Mouse (Mus musculus) induced T-regulatory cell, adult 2 months (primary cell): ENCODE measurements at regions not wholly inside any gene's neighbourhood (a gene's known extent, or its start where the extent isn't known, plus 50 kb on each side); places are given as distances from the start of the nearest gene placed in this dataset.

Experiments used
- DNase-seq: peaks from one replicate; pipeline ENCODE4 v3.0.0-alpha.2; 2012; ENCODE audit warnings: low read depth

DNA sequence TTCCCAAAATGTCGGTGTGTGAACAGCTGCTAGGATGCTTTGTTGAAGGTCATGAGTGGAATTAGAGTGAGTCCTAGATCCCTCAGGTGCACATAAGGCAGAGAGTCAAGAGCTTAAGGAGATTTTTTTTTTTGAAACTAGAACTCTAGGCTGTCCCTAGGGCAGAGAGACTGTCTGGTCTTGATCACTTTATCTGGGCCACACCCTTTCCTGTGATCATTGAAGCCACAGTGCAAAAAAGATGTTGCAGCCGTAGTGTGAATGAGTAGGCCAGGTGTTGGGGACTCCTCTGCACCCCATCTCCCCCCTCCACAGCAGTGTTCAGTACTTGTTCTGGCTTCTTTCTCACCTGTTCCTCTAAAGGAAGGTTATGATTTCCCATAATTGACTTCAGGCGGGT lies 153.9 kb downstream of the Katnal1 start:
- DNase-seq = peak; percentile 78

DNA sequence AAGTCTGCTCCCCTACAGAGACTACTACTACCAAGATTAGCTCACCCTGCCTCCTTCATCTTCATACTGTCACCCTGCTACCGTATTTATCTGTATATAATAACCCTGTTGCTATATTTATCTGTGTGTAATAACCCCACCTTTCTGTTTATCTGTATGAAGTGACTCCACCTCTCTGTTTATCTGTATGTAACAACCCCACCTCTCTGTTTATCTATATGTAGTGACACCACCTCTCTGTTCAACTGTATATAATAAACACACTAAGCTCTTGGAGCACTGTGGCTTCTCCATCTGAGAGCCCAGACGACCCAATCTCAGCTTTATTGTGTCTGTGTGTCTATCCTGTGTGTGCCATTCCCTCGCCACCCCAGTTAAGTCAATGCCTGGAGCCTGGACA lies 154.7 kb downstream of the Katnal1 start:
- DNase-seq = peak; percentile 55

- peak; percentile 82 for DNase-seq
These were observed 159.7 kb downstream of the Katnal1 start for GRCm38 (mm10) chr5:148769452-148769851.

- no peak for DNase-seq
These were observed 160.8 kb downstream of the Katnal1 start for GRCm38 (mm10) chr5:148768346-148768745.

DNA sequence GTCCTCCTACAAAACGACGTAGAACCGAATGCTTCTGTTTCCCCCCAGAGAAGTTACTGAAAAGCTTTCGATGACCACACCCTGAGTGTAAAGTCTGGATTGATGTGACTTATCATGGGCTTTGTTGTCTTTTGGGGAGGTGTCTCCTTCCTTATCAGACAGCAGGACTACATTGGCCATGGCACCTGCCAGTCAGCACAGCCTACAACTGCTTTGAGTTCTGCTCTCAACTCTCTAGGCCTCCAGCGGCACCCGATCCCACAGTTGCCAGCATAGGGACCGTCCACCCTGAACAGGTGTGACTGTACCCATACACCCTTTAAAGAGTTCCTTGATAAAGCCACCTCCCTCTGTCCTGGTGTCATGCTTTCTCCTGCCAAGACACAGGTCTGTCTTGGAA lies 163.1 kb downstream of the Katnal1 start:
- no peak for DNase-seq

GRCm38 (mm10) chr5:148760108-148760507 lies 169.0 kb downstream of the Katnal1 start:
- DNase-seq = no peak

DNA sequence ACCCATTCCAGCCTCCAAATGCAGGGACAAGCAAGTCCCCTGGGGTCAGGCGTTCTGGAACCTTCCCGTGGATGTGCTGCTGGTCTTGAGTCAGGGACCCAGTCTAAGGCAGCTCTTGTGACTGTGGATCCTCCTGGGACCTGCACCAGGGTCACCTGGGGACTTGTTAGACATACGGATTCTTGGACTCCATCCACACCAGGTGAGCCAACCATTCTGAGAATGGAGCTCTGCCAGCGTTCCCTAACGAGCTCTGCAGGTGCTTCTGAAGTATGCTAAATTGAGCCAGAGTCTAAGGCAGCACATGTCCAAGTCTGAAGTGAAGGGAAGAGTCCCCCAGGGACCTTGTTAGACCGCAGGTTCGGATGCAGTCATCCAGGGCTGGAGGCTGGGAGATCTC lies 170.3 kb downstream of the Katnal1 start:
- DNase-seq = no peak

DNA sequence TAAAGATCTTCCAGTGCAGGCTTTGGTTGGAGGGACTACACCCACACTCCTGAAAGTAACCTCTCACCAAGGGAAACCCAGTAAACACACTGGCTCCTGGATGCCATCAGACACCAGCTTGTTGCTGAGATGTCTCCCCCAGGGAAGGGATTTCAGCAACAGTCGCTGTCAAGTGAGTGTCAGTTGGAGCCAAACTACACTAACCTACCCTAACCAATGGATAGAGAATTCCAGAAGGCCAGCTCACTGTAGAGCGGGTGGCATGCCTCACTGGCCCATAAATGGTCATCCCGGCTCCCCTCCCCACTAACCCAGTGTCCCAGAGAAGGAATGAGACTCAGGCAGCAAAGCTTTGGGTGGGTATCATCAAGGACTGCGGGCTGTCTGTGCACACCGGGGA lies 171.4 kb downstream of the Katnal1 start:
- DNase-seq = no peak

- no peak for DNase-seq
These were observed 171.9 kb downstream of the Katnal1 start for GRCm38 (mm10) chr5:148757236-148757635.

DNA sequence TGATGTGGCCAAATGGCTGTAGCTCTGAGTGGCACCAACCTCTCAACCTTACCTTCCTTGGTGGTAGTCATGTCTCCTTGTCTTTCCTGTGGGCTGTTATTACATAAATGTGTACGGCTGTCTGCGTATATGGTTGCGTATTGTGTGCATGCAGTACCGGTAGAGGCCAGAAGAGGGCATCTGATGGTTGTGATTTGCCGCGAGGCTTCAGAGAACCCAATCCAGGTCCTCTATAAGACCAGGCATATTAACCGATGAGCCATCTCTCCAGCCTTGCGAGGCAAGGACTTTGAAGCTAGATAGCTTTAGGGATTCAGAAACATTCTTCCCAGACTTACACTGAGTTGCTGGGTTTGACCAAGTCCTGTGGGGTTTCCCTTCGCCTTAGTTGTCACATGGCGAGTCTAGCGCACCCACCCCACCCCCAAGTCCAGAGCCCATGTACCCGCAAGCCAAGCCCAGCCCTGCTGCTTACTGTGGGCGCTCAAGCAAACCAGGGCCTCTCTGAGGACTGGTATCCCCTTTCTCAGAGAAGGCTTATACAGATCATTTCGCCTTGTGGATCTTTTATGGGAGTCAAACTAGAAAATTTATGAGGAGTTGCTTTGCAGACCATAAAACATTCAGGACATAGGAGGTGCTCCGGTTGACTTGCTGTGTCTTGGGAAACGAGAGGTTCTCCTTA lies 172.7 kb downstream of the Katnal1 start:
- peak; percentile 59 for DNase-seq

DNA sequence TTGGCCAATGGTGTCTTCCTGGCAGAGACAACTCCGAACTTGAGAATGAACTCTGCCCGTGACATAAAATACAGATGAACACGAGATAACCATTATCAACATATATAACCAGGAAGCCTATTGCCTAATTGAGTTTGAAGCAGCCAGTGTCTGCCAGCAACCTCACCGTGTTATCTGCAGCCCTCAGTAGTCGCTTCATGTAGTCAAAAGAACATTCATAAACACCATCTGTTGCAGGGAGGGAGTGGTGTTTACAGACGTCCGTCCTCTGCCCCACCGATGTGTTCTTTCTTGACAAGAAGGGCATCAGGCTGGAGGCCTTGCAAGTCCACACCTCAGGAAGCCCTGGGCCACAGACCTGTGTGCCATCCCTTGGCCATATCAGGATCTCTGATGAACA lies 173.3 kb downstream of the Katnal1 start:
- DNase-seq = no peak

DNA sequence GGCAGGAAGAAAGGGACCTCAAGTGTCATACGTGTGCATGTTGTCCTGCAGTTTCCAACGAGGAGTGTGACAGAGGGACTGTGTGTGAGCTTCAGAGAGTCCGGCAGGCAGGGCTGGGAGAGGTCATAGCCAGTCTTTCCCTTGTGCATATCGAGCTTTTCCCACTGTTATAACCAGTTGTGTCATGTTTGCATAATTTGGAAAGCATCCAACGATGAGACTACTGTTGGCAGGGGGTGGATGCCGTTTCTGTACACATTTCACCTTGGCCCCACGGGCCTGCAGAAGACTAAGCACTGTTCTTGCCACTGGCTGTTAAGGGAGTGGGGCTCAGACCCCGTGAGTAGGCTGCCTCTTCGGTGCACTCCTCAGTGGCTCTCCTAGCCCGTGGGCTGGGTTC lies 174.2 kb downstream of the Katnal1 start:
- DNase-seq = no peak

DNA sequence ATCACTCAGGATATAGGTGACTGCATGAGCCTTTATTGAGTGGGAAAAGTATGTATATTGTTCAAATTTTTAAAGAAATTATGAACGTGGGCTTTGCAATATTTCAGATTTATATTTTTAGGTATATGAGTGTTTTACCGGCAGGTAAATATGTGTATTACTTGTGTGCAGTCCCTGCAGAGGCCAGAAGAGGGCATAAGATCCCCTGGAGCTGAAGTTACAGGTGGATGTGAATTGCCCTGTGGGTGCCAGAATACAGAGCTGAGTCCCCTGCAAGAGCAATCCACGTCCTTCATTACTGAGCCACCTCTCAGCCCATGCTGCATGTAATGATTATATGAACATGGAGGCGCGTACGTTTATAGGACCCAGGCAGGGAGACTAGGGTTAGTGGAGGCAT lies 174.8 kb downstream of the Katnal1 start:
- DNase-seq = no peak

GRCm38 (mm10) chr5:148753457-148753856 lies 175.7 kb downstream of the Katnal1 start:
- no peak for DNase-seq

DNA sequence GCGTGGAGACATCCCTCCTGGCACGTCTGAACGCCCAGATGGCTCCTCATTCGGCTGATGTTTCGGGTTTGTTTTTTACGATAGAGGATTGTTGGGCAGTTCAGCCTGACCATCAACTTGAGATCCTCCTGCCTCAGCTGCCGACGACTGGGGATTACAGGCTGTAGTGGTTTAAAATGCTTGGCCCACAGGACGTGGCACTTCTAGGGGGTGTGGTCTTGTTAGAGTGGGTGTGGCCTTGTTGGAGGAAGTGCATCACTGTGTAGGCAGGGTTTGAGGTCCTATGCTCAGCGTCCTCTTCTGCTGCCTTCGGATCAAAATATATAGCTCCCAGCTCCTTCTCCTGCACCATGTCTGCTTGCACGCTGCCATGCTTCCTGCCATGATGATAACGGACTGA lies 177.1 kb downstream of the Katnal1 start:
- DNase-seq = no peak

GRCm38 (mm10) chr5:148750002-148750734 lies 179.0 kb downstream of the Katnal1 start:
- peak; percentile 58 for DNase-seq

- DNase-seq = no peak
These were observed 181.0 kb downstream of the Katnal1 start for GRCm38 (mm10) chr5:148747972-148748764.

DNA sequence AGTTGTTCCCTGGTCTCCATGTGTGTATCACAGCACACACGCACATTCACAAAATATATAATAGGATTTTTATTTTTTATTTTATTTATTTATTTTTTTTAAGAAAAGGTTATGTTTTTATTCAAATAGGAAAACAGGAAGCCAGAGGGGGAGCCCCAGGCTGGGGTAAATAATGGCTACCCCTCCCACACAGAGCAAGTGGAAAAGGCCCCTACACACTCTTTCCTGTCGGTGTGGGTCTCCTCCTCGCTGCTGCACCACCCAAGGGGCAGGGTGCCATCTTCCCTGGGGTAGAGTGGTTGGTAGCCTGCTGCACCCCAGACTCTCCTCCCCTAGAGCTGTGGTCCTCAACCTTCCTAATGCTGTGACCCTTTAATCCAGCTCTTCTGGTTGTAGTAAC lies 181.6 kb downstream of the Katnal1 start:
- DNase-seq = peak; percentile 68

DNA sequence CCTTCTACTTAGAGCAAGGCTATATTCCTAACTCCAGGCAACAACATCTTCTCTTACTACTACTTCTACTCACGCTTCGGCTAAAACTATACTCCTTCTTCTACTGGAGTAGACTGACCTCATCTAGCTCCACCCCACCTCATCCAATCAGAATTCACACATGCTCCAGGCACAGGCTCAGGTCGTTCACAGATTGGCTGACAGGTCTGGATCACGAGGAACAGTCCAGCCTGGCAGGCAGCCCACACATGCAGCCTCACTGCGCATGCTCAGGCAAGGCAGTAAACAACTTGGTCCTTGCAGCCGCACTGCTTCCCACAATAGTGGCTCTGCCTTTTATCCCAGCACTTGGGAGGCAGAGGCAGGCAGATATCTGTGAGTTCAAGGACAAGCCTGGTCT lies 182.4 kb downstream of the Katnal1 start:
- DNase-seq = peak; percentile 77

- no peak for DNase-seq
These were observed 184.3 kb downstream of the Katnal1 start for GRCm38 (mm10) chr5:148744676-148745391.

DNA sequence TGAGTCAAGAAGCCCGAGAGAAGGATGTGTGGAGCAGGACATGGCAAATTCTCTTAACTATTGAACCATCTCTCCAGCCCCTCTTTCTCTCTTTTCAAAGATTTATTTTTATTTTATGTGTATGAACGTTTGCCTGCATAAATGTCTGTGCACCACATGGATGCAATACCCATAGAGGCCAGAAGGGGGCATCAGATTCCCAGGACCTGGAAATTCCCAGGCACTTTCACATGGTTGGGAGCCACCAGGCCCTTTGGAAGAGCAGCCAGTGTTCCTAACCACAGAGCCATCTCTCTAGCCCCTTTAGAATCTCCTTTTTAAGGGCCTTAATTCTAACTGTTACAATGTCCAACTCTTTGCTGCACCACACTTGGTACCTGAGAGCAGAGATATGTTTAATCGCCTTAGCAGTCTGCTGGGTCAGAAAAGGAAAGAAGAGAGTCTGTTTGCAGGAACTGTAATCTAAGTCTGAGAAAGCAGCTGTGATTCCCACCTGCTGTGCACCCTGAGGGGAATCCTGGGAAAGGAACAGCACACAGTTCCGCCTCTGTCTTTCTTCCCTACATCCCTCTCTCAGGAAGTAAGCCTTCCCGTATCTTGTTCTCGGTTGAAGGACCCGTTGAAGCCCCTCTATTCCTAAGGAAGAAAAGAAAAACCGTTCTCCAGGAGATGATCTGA lies 186.8 kb downstream of the Katnal1 start:
- peak; percentile 50 for DNase-seq
